Mouse (Mus musculus) lung, adult 2 months (tissue): ENCODE measurements around the gene Adat1. TPM values are rescaled to one million over a fixed set of nuclear protein-coding genes. Genes with fewer than 3 reads are reported as not detected.

Experiments used
- DNase-seq: peaks from one replicate; pipeline ENCODE4 v3.0.0; 2022
- H3K4me1 ChIP-seq: fragments of 200-500 bp; 2 replicates; pipeline ENCODE4 v1.6.1; 2011; ENCODE audit warnings: low read length; ENCODE audit not compliant: control insufficient read depth, insufficient read depth
- H3K4me3 ChIP-seq: fragments of 200-500 bp; replicated peaks from 2 replicates; pipeline ENCODE3; 2011; ENCODE audit warnings: low read depth, mild to moderate bottlenecking, control low read depth, low read length; ENCODE audit errors: extremely low read depth
- CTCF ChIP-seq: fragments of 200-500 bp; IDR thresholded peaks from 2 replicates; pipeline ENCODE4 v1.5.1; 2011; ENCODE audit warnings: mild to moderate bottlenecking, low read length, control low read depth; ENCODE audit not compliant: insufficient read depth
- POLR2A ChIP-seq: fragments of 200-500 bp; IDR thresholded peaks from 2 replicates; pipeline ENCODE4 v1.6.1; 2011; ENCODE audit warnings: low read depth, mild to moderate bottlenecking, control low read depth, low read length, borderline replicate concordance; ENCODE audit errors: extremely low read depth
- WGBS: fragments of 180-500 bp; shearing (Covaris S2); methylation state at CpG from one replicate; pipeline ENCODE4 v1.1.7; 2018; 5-methylcytosine and 5-hydroxymethylcytosine counted together
- polyA plus RNA-seq: library from polyadenylated mRNA; depleted of rRNA; stranded (reverse); fragments of >200 nt; gene quantifications from 2 replicates; pipeline ENCODE4 v1.2.3, GENCODE M21; 2012

Adat1 gene
- polyA plus RNA-seq, 1 experiment: 2.7 TPM

GRCm38 (mm10) chr8:111975706-111976105 is 16.4 kb downstream of the Adat1 start:
- no peak for DNase-seq
- Histone ChIP-seq H3K4me3 (no peak overlapping the region), H3K4me1 (no peaks in the 10 kb centered on the region)
- 97% methylated on average over 2 of the region's 2 CpGs for WGBS
- TF ChIP-seq CTCF (no peak), POLR2A (no peak)

GRCm38 (mm10) chr8:111974138-111974537 is 18.0 kb downstream of the Adat1 start:
- 92% methylated on average over 12 of the region's 12 CpGs for WGBS
- no peak overlapping the region for H3K4me3 ChIP-seq
- TF ChIP-seq CTCF (no peak), POLR2A (no peak)
- DNase-seq: no peak
- no peaks in the 10 kb centered on the region for H3K4me1 ChIP-seq

GRCm38 (mm10) chr8:111968991-111969390 is 23.1 kb downstream of the Adat1 start:
- no peak for DNase-seq
- H3K4me3 ChIP-seq: no peak overlapping the region
- WGBS: 57% methylated on average over 5 of the region's 5 CpGs
- no peaks in the 10 kb centered on the region for H3K4me1 ChIP-seq
- TF ChIP-seq POLR2A: no peak

GRCm38 (mm10) chr8:111968541-111968940 is 23.6 kb downstream of the Adat1 start:
- WGBS: 86% methylated on average over 10 of the region's 10 CpGs
- TF ChIP-seq POLR2A: no peak
- TF ChIP-seq CTCF: no peak

GRCm38 (mm10) chr8:111967246-111967870 is 24.7 kb downstream of the Adat1 start:
- H3K4me3 ChIP-seq: no peak overlapping the region
- TF ChIP-seq CTCF (no peak), POLR2A (no peak)
- H3K4me1 ChIP-seq: no peaks in the 10 kb centered on the region
- no peak for DNase-seq
- 78% methylated on average over 5 of the region's 5 CpGs for WGBS

More at GRCm38 (mm10) chr8:111968541-111968940, 23.6 kb downstream of the Adat1 start:
- H3K4me1 ChIP-seq: no peaks in the 10 kb centered on the region
- no peak overlapping the region for H3K4me3 ChIP-seq
- no peak for DNase-seq

- Histone ChIP-seq H3K4me1 (no peaks in the 10 kb centered on the region), H3K4me3 (no peak overlapping the region)
- no peak for TF ChIP-seq POLR2A
- no peak for DNase-seq
- 64% methylated on average over 7 of the region's 7 CpGs for WGBS
These were observed 27.1 kb downstream of the Adat1 start for GRCm38 (mm10) chr8:111964849-111965561.

GRCm38 (mm10) chr8:111964351-111964750 is 27.8 kb downstream of the Adat1 start:
- 51% methylated on average over 5 of the region's 5 CpGs for WGBS
- no peak overlapping the region for H3K4me3 ChIP-seq
- TF ChIP-seq CTCF: no peak
- TF ChIP-seq POLR2A: no peak
- no peak for DNase-seq
- H3K4me1 ChIP-seq: no peaks in the 10 kb centered on the region

GRCm38 (mm10) chr8:111963546-111963945 is 28.6 kb downstream of the Adat1 start:
- TF ChIP-seq CTCF (no peak), POLR2A (no peak)
- WGBS: 90% methylated on average over 4 of the region's 4 CpGs

GRCm38 (mm10) chr8:111963091-111963490 is 29.0 kb downstream of the Adat1 start:
- TF ChIP-seq CTCF: no peak
- TF ChIP-seq POLR2A: no peak
- Histone ChIP-seq H3K4me3 (no peak overlapping the region), H3K4me1 (no peaks in the 10 kb centered on the region)
- 63% methylated on average over 10 of the region's 10 CpGs for WGBS
- DNase-seq: no peak

More at GRCm38 (mm10) chr8:111963546-111963945, 28.6 kb downstream of the Adat1 start:
- no peak overlapping the region for H3K4me3 ChIP-seq
- no peak for DNase-seq
- H3K4me1 ChIP-seq: no peaks in the 10 kb centered on the region

GRCm38 (mm10) chr8:111962589-111962988 is 29.5 kb downstream of the Adat1 start:
- DNase-seq: no peak
- TF ChIP-seq CTCF: no peak
- no peak for TF ChIP-seq POLR2A
- 88% methylated on average over 1 of the region's 1 CpGs for WGBS
- Histone ChIP-seq H3K4me1 (no peaks in the 10 kb centered on the region), H3K4me3 (no peak overlapping the region)
